Mouse (Mus musculus): ENCODE measurements at regions not wholly inside any gene's neighbourhood (a gene's known extent, or its start where the extent isn't known, plus 50 kb on each side); places are given as distances from the start of the nearest gene placed in this dataset.

- DNase-seq, result no peak
Observed at GRCm38 (mm10) chr13:55954346-55954745, 118.4 kb upstream of the Pitx1 start.

DNA sequence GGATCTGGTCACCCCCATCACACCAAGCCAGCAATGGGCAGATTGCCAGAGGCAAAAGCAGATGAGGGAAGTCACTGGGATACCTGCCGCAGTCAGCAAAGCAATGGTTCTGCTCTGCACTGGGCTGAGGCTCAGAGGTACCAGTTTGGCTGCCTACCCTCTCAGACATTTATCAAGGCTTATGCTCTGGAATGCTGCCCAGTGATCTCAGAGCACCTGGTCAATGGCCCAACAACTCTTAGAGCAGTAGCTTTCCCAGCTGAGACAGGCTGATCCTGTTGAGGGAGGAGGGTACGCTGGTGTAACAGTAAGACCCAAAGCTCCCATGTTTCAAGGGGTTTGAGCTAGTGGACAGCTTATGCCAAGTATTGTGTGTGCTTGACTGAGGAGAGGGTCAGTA is 117.4 kb upstream of the Pitx1 start:
- DNase-seq, result peak; percentile 2 to 42

DNA sequence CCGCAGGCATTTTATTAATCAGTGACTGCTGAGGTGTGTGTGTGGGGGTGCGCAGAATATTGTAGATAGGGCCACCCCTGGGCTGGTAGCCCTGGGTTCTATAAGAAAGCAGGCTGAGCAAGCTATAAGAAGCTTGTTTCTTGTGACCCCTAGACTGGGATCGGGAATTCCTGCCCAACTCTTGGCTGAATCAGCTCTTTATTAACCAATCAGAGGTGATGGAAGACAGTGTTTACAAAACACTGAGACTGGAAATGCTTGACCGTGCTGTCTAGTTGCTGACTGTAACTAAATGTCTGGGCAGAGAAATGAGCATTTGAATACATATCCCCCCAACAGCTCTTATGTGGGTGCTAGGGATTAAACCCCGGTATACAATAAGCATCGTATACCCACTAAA is 114.8 kb upstream of the Pitx1 start:
- no peak for DNase-seq

DNA sequence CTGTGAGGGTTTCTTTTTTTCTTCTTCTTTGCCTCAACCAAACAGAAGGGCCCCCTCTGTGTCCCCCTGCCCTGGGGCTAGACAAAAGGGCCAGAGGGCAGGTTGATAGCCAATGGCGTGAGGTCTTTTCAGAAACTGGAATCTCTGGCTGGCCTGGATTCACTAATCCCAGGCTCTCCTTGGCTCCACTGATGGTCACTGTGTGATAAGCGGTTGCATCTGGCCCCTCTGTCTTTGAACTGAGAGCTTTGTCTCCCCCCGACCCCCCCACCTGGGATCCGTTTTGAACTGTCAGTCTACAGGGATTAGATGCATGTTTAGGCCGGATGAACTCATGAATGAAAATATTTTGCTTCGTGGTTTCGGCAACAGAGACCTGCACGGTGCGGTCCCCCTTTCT is 112.6 kb upstream of the Pitx1 start:
- no peak for DNase-seq

DNA sequence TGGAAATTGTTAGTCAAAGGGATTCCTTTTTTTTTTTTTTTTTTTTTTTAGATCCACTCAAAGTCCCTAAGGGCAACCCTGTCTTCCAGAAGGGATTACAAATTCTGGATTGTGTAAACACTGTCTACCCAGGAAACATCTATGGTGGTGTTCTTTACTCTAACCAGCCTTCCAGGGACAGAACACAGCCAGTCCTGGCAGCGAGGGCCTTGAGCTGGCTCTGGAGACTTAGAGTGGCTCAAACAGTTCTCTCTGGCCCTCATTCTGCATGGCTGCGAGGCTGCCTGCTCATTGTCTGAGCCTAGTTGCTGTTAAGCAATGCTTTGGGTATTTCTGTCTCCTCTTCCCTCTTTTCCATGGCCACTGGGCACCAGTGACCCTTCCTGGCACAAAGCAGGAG is 112.2 kb upstream of the Pitx1 start:
- no peak for DNase-seq

DNA sequence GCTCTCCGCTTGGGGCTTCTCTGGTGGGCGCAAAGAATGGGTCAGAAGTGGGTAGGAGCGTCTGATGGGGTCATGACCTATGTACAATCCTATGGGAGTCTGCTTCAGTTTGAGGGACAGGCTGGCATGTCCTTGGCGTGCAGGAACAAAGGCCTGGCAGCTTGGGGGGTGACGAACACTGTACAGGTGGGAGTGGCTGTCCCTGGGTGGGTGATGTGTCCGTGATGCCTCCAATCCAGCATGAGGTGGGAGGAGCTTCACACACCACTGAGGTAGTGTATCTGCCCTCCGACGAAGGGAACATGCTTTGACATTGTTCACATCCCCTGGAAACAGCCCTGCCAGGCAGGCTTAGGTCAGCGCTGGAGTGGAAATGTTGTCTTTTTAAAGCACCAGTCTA is 101.4 kb upstream of the Pitx1 start:
- DNase-seq, result no peak

DNA sequence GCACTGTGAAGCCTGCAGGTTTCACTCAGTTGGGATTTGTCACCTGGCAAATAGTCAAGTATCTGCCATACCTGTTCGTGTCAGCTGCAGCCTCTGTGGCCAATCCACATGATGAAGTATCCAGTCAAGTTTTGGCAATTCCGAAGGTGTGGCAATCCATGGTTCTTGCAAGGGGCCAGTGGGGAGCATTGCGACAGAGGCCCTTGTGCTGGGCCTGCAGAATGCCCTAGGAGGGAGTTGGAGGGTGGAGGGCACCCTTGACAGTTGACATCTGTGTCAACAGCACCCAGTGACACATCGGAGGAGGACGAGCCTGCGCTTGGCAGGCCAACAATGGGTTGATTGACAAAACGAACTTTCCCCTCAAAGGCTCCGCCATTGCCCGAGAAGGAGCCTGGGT is 101.0 kb upstream of the Pitx1 start:
- DNase-seq, result no peak

DNA sequence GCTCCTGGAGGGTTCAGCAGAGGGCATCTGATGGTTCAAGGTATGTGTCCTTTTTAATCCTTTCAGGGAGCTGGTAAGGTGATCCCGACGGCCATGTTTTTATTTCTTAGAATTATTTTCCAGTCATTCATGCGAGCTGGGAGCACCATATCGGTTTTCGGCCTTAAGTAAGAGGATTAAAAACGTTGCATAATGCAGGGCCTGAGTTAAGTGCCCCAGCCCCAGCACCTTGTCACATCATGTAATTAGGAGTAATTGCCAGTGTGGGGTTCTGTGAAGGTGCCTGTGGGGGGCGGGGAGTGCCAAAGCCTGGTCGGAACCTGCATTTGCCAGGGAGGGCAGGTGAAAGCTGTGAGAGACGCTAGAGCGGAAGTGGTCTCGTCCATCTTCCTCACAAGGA is 94.6 kb upstream of the Pitx1 start:
- DNase-seq, result no peak

DNA sequence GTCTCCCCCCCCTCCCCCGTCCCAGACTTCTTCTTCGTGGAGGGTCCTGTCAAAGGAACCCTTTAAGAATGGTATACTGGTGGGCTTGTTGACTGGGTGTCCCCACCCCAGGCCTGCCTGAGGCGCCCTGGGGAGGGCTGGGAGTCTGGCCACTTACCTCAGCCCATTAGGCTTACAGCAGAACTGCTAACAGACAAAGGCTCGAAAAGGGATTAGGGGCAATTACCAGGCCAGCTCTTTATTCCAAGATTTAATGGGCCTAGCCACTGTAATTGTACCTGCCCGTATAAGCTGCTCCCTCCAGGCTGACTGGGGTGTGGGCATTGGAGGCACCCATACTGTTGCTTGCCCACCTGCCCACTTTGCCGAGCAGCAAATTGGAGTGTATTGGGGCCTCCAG is 93.8 kb upstream of the Pitx1 start:
- no peak for DNase-seq

GRCm38 (mm10) chr13:55923505-55924136 is 87.6 kb upstream of the Pitx1 start:
- peak; percentile 14 to 59 for DNase-seq

DNA sequence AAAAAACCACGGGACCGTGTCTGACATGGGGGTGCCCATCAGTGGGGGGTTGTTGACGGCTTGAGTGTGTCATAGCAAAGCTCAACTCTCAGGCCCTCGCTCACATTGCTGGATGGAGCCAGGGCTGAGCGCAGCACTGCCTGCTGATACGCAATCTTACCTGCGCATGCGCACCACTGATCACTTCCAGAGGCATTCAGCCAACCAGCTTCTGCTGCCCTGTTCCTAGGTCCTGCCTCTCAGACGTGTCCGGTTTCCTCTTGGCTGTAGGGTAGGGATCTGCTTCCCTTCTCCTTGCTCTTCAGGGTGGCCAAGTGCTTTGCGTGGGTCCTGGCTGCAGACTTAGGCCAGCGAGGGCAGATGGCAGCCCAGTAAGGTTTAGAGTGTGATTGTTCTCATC is 81.3 kb upstream of the Pitx1 start:
- DNase-seq, result no peak

DNA sequence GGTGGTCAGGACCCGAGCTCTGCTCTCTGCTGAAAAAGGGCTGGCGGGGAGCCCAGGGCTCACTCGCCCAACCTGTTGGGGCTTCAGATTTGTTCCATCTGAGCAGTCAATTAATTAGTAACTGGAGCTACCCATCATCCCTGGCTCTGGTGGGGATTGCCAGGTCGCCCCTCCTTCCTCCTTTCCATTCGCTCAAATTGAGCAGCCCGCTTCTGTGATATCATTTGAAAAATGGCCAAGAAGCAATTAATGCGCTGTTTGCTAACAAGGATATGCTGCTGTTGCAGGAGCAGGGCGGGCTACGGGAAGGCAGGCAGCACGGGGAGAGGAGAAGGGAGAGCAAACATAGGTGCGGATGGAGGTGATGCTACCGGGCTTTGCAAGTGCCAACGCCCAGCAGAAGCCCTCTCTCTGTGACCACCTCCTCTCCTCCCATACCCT is 76.3 kb upstream of the Pitx1 start:
- peak; percentile 79 to 90 for DNase-seq

- DNase-seq, result no peak
Observed at GRCm38 (mm10) chr13:55909941-55910340, 73.9 kb upstream of the Pitx1 start.

GRCm38 (mm10) chr13:55904884-55905283 is 68.9 kb upstream of the Pitx1 start:
- DNase-seq, result no peak

GRCm38 (mm10) chr13:55902255-55902654 is 66.3 kb upstream of the Pitx1 start:
- no peak for DNase-seq

DNA sequence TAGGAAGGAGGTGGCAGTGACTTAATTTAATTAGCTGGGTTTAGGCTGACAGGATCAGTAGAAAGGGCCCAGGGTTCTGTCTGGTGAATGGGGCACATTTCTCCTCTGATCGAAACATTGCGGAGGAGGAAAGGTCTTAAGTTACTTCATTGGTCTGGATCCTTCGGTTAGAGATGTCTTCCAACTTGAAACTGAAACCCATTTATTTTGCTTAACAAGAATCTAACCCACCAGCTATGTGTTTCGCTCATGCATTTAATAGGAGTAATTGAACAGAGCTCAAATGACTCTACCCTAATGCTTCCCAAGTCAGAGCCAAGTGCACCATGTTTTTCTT is 64.2 kb upstream of the Pitx1 start:
- no peak for DNase-seq

- no peak for DNase-seq
Observed at GRCm38 (mm10) chr13:55899501-55900189, 63.7 kb upstream of the Pitx1 start.

DNA sequence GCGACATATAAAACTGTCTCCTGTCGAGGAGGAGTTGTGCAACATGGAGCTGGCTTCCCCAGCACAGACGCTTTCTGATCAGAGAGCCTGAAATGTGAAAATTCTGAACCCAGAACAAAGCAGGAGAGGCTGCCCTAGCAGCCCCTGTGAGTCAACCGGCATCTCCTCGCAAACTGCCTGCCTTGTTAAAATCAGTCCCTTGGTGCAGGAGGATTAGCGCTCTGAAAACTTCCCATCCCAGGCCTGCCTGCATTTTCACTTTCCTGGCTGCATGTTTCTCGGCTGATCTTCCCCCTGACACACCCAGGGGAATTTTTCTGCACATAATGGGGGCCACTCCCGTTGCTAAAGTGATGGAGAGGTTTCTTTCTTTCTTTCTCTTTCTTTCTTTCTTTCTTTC is 63.0 kb upstream of the Pitx1 start:
- no peak for DNase-seq

GRCm38 (mm10) chr13:55898257-55898950 is 62.4 kb upstream of the Pitx1 start:
- no peak for DNase-seq

DNA sequence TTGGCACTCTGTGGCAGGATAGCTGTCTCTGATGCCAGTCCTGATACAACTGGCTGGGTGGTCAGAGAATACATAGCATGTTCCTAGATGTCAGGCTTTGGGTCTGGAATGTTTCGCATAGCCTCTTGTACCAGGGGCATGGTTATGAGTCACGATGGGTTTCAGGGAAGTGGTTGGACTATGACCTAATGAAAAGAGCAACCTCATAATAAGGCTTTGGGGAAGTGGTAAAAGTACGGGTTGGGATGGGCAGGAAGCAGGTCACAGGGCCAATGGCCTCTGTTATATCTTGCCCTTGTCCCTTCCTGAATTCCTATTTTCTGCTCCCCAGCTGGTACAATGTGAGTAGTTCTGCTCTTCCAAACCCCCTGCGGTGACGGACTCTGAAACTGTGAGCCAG is 59.5 kb upstream of the Pitx1 start:
- DNase-seq, result no peak

DNA sequence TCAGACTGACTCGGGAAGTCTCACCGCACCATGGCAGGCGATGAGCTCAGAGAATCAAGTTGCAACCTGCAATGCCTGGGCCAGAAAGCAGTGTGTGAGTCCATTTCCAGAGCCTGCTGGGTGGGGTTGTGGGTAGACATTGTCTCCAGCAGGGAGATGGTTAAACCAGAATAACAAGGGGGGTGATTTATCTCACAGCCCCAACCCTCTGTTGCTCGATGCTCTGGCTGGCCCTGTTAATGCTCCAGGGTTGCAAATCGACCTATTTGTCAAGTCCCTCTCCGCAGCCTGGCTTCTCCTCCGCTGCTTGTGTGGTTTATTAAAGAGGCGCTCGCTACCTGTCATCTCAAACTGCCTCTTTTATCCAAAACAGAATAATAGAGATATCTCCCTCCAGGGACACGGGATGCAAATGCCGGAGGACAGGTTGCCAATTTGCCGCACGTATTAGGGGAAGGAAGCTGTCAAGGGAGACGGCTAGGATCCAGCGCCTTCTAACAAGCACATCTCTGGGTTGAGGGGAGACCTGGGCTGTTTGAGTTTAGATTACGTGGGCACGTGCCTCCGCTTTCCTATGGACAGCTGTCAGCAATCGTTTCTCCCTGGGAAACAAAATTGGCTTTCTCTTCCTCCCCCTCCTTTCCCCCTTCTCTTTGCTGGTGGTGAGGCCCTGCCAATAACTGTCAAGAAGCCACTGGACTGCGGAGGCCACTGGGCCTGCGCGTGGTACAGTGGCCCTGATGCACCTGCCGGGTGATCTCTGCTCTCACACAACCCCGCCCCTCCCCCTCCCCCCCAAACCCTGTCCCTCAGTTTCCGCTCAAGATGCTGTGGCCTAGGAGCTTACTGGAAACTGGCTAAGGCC is 57.4 kb upstream of the Pitx1 start:
- no peak for DNase-seq

- DNase-seq, result no peak
Observed at GRCm38 (mm10) chr13:55892250-55892649, 56.3 kb upstream of the Pitx1 start.

DNA sequence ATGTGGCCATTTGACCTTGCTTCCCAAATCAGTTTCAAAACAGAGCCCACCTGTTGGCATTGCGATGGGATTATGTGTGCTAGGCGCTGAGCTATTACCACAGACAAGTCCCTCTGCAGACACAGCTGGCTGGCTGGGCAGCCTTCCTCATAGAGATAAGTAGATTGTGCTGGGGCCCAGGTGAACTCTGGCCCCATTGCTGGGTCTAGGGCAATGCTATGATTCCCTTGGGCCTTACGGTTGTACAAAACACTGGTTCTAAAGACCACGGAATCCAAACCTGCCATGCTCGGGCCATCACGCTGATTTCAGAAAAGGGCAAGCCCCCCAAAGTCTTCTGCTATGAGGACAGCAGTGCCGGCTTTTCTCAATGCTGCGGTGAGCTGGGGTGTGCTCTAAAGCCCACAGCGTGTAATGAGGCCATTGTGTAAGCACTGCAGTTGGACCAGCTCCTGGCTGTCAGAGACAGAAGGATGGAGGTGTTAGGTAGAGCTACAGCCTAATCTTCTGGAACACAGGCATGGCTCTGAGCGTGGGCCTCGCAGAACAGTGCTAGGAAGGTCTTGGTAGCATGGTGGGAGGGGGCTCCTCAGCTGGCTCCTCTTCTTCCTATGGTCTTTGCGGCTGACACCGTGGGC is 51.2 kb upstream of the Pitx1 start:
- DNase-seq, result no peak

Measured in kidney, postnatal 25 days (tissue).